Mouse (Mus musculus): Measurements from ENCODE around the gene Rundc3b.

Rundc3b gene

DNA sequence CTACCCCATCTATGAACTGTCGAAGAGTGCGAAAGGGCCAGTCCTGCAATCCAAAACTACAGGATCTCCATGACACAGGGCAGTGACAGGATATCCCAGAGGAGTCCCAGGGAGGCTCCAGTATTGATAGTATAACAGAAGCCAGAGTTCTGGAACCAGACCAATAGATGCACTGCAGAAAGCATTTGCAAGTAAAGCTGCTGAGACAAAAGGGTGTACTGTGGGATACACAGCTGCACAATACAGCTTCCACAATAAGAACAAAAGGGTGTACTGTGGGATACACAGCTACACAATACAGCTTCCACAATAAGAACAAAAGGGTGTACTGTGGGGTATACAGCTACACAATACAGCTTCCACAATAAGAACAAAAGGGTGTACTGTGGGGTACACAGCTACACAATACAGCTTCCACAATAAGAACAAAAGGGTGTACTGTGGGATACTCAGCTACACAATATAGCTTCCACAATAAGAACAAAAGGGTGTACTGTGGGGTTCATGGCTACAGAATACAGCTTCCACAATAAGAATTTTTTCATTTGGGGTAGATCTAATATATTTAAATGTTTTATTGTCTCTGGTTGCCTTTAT is 134.0 kb downstream of the Rundc3b start:
- no peak for DNase-seq

DNA sequence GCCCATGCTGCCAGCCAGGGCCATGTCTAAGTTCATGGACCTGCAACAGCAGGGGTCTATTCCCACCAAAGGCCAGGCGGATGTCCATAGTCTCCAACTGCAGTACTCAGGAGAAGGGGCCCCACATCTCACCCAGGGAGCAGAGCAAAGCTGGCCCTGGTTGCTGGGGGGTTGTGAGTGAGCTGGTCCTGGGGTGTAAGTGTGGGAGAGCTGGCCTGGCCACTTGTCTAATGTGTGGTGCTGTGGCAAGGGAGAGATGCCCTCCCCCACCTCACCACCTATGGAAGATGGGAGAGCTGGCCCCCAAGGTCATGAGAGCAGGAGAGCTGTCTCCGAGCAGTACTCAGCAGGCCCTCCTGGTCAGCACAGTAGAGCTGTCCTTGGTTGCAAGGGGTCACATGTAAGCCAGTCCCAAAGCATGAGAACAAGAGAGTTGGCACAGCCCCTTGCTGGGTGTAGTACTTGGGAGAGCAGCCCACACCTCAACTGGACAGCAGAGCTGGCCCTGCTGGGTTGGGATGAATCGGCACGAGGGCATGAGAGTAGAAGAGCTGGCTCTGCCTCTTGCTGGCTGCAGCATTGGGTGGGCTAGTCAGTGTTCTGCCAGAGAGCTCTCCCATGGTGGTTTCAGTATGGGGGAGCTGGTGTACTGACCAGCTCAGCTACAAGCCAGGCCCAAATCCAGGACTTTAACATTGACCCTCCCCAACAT is 134.6 kb downstream of the Rundc3b start:
- DNase-seq, result no peak

DNA sequence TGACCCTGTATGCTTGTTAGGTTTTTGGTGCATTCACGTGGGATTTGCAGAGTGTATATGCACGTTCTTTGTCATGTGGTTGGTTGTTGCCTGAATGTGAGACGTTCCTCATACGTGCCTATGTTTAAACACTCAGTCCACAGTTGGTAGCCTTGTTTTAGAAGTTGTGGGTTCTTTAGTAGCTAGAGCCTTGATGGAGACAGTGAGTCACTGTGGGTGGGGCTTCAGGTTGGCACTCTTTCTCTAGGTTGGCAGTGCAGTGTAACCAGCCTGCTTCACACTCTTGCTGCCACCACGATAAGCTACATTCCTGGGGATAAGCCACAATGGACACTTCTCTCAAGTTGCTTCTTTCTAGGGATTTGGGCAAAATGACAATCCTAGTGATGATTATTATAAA is 166.2 kb downstream of the Rundc3b start:
- no peak for DNase-seq

DNA sequence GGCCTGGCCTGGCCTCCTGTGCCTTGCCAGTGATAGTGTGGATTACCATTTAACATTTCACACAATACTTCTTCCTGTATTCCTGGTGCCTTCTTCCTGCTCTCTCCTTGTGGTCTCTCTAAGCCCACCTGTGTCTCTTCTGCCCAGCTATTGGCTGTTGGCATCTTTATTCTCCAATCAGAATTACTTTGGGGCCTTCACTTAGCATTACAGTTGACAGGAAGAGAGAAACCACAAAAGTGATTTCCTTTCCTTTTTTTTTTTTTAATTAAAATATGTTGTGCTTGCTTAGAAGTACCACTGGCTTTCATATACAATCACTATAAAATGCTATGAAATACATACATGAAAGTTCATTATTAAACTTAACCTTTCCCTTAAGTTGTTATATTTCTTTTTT is 167.2 kb downstream of the Rundc3b start:
- DNase-seq, result no peak

All from thymus, postnatal 25 days (tissue).